Mouse (Mus musculus) right cerebral cortex, postnatal 36 days (tissue): ENCODE measurements around the gene Nog.

ENCODE experiments used
- DNase-seq, 2 experiments: peaks; one replicate each; pipeline ENCODE4 v3.0.0; 2022; ENCODE audit warnings: low spot score in 2 of 2, mixed read lengths in 1 of 2

Nog gene

DNA sequence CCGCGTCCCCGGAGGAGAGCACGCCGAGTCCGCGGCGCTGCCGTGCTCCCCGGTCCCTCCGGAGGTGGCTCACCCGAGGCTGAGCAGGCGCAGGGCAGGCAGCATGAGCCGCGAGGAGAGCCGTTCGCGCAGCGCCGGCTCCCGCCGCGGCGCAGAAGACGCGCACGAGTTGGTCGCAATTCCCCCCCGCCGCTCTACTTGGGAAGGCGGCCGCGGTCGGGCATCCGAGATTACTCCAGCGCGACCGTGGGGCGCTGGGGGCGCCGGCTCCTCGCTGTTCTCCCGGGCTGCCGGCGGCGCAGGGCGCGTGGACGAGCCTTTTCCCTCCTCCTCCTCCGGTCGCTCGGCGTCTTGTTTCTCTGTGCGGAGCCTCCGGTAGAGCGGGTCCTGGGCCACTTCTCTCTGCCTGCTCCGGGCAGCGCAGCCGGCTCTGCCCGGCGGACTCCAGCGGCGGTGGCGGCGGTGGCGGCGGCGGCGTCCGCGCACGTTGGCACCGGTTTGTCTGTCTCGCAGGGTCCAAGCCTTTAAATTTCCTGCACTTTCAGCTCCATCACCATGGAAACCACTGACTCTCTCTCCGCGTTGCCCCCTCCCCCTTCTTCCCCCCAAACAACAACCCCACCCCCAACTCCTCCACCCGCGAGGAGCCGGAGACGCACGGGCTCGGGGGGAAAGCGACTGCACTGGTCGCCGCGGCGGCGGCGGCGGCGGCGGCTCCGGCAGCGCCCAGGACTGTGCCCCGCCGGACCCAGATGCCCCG is at the start of gene Nog:
Gene Nog (minus strand): TSS at position 277 of the 760 bp plus-strand sequence.
- peak in 1 of 2 experiments; percentile 44 for DNase-seq

GRCm38 (mm10) chr11:89340238-89340637 is 38.1 kb upstream of the Nog start:
- no peak for DNase-seq

- no peak for DNase-seq
Observed at GRCm38 (mm10) chr11:89339783-89340182, 37.7 kb upstream of the Nog start.

DNA sequence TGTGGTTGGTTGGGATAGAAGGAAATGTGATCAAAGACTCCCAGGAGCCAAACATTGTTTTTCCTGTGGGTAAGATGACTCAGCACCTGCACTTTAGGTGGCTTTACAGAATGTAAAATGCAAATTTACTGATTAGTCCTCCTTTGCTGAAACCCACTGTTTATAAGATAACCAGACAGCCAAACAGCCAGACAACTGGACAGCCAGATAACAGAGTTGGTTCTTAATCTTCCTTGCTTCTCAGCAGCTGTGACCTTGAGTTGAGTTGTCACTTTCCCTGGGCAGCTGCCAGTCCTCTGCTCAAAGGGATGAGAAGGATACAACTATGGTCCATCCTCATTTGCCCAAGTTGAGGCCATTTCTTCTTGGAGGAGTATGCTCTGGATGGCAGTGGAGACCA is 35.8 kb upstream of the Nog start:
- DNase-seq = no peak

- no peak for DNase-seq
Observed at GRCm38 (mm10) chr11:89327089-89327881, 25.2 kb upstream of the Nog start.

GRCm38 (mm10) chr11:89321775-89322174 is 19.6 kb upstream of the Nog start:
- DNase-seq = no peak

DNA sequence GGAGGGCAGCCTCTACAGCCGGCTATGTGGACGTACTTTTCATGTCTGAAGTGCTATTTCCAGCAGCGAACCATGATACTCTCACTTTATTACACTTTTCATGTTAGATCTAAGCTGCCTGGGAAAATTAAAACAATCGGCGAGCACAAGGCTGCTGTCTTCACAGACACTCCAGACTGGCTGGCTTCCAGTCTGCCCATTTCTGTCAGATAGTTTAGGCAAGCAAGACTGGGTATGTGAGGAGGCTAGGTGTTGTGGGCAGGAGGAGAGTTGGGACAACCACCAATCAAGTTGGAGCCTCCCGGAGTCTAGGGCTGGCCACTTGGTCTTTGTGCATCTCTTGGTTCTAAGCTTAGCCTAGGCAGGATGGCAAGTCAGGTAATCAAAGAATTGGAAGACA is 17.5 kb upstream of the Nog start:
- DNase-seq = no peak

- no peak for DNase-seq
Observed at GRCm38 (mm10) chr11:89318324-89318723, 16.2 kb upstream of the Nog start.

- DNase-seq = no peak
Observed at GRCm38 (mm10) chr11:89317757-89318156, 15.6 kb upstream of the Nog start.

GRCm38 (mm10) chr11:89314374-89314773 is 12.2 kb upstream of the Nog start:
- DNase-seq = no peak

GRCm38 (mm10) chr11:89312378-89312777 is 10.2 kb upstream of the Nog start:
- no peak for DNase-seq

GRCm38 (mm10) chr11:89310217-89310616 is 8.1 kb upstream of the Nog start:
- no peak for DNase-seq

- peak; percentile 78 to 81 for DNase-seq
Observed at GRCm38 (mm10) chr11:89303421-89303820, 1.3 kb upstream of the Nog start.

DNA sequence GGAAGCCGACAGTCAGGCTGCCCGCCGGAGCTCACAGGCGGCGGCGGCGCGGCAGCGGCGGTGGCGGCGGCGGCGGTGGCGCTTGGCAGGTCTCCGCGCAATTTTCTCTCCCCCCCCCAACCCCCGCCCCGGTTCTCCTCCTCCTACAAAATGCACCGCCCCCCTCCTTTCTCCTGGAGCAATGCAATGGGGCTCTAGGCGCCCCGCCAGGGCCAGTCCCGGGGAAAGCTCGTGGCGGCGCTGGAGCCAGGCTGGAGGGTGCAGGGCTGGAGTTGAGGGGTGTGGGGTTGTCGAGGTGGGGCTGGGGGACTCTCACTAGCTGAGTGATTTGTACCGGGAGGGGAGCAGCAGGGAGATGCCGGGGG is 666 bp upstream of the Nog start:
- peak; percentile 53 to 56 for DNase-seq

- DNase-seq = no peak
Observed at GRCm38 (mm10) chr11:89301331-89302055, 639 bp downstream of the Nog start.

- DNase-seq = no peak
Observed at GRCm38 (mm10) chr11:89299784-89300775, 2.1 kb downstream of the Nog start.

- no peak for DNase-seq
Observed at GRCm38 (mm10) chr11:89299116-89299783, 2.9 kb downstream of the Nog start.

GRCm38 (mm10) chr11:89298285-89299010 is 3.7 kb downstream of the Nog start:
- DNase-seq = no peak

DNA sequence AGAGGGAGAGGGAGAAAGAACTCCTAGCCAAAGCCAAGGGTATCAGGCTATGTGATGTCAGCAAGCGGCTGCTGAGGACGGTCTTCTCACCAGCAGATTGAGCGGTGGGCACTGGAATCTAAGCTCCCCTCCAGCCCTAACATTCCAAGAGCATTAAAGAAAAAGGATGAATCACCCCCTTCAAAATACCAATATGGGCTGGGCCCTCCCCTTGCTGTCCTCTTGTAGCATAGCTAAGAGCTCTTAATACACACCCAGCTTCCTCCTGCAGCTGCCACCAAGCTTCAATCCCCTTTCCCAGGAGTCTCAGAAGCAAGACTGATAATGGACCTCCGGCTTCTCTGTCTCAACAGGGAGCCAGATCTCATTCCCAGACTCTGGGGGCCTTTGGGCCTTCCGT is 4.6 kb downstream of the Nog start:
- DNase-seq = no peak

DNA sequence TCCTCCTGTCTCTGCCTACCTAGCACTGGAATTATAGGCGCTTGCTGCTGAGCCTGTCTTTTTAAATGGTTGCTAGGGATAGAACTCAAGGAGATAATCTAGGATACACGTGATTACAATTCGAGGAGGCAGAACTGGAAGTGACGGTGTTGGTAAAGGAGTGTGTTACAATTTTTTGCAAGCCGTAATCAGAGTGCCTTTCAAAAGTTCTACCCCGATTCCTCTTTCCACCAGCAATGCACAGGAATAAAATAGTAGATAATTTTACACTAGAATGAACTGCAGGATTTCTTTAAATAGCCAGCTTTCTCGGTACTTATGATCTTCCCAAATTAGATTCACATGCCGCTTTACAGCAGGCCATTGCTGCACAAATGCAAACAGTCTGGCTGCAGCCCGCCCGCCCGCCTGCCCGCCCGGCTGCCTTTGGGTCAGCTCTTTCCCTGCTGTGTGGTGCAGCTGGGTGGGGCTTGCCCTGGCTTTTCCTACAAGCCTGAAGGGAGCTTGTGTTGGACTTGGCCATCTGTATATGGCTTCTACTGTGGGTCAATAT is 32.2 kb downstream of the Nog start:
- DNase-seq = peak in 1 of 2 experiments; percentile 7
